8 mouse cellular contexts compared by ENCODE assay signal in genomic region chrX:73659575-73660283, GRCm38 (mm10). TPM values are rescaled to one million over a fixed set of nuclear protein-coding genes. Genes with fewer than 3 reads are reported as not detected.
DNase-seq lines count a peak whose midpoint lies in the region; ATAC-seq and TF ChIP-seq lines count a peak whose summit lies in the region.

Pnck (minus strand) TSS chrX:73660117.

- TF ChIP-seq POLR2A in heart, adult 2 months (IDR thresholded peaks at IDR 0.05; ENCODE audit: insufficient read depth, low read depth, low read length) = no peak

- peak; percentile 65 for ATAC-seq in hindbrain, embryonic 12.5 days (ENCODE audit: low FRiP score)
- ATAC-seq in limb, embryonic 15.5 days (ENCODE audit: insufficient number of reproducible peaks, low FRiP score, low TSS enrichment, low read depth) = 0 out of 2 replicates have a peak, but pooled peaks have one; percentile 27
- peak; percentile 49; the same call in 1 of the 2 replicates for ATAC-seq in stomach, embryonic 15.5 days (ENCODE audit: insufficient read depth, low FRiP score, low read depth)

- peak within 1 kb of the TSS; percentile 57 for H3K9ac ChIP-seq in heart, adult 2 months (ENCODE audit: low read depth, low read length)
- H3K9ac ChIP-seq in hindbrain, embryonic 12.5 days = peak within 1 kb of the TSS; percentile 55
- H3K9ac ChIP-seq in limb, embryonic 15.5 days = 0 out of 2 replicates have a peak within 1 kb of the TSS, but pooled peaks have one; percentile 17
- H3K9ac ChIP-seq in stomach, embryonic 15.5 days = peak within 1 kb of the TSS; percentile 12; the same call in 1 of the 2 replicates

- no peak for TF ChIP-seq CTCF in heart, adult 2 months (IDR thresholded peaks at IDR 0.05)

- intact Hi-C loops in heart, adult 2 months (cut with DNase I) = loop anchor here (5.0 kb wide), 1 partner anchor 652 kb away; no protein-coding TSS in a partner anchor
- intact Hi-C loops in heart, postnatal 36 days (cut with DNase I) = loop anchor here (5.0 kb wide), 1 partner anchor 652 kb away; no protein-coding TSS in a partner anchor

- no peak for DNase-seq in heart, adult 2 months
- DNase-seq in heart, postnatal 36 days = no peak
- no peak for DNase-seq in urinary bladder, adult 2 months (ENCODE audit: low spot score)
- no peak for DNase-seq in urinary bladder, adult 18-20 months (ENCODE audit: low spot score in 2 of 2)
- no peak for DNase-seq in natural killer cell, adult 2 months (ENCODE audit: low spot score in 2 of 2)

- TF ChIP-seq EP300 in heart, adult 2 months (IDR thresholded peaks at IDR 0.05; ENCODE audit: insufficient read depth, low read depth, low read length) = no peak

- 30% methylated on average over 44 of the region's 57 CpGs for WGBS in heart, adult 2 months
- WGBS in hindbrain, embryonic 12.5 days = 30% methylated on average over 50 of the region's 57 CpGs
- WGBS in limb, embryonic 15.5 days = 17% methylated on average over 55 of the region's 57 CpGs
- WGBS in stomach, embryonic 15.5 days = 14% methylated on average over 49 of the region's 57 CpGs

- H3K27ac ChIP-seq in heart, adult 2 months = no peak within 1 kb of the TSS; the same call in 1 of the 2 replicates
- H3K27ac ChIP-seq in hindbrain, embryonic 12.5 days = no peak within 1 kb of the TSS
- no peak within 1 kb of the TSS for H3K27ac ChIP-seq in limb, embryonic 15.5 days
- H3K27ac ChIP-seq in stomach, embryonic 15.5 days = no peak within 1 kb of the TSS

- H3K4me2 ChIP-seq in hindbrain, embryonic 12.5 days (replicated peaks) = peak within 1 kb of the TSS; percentile 62
- H3K4me2 ChIP-seq in limb, embryonic 15.5 days = peak within 1 kb of the TSS; percentile 69
- H3K4me2 ChIP-seq in stomach, embryonic 15.5 days = peak within 1 kb of the TSS; percentile 70

- peak within 1 kb of the TSS; percentile 41 for H3K4me3 ChIP-seq in heart, adult 2 months
- H3K4me3 ChIP-seq in hindbrain, embryonic 12.5 days = peak within 1 kb of the TSS; percentile 42
- peak within 1 kb of the TSS; percentile 47 for H3K4me3 ChIP-seq in limb, embryonic 15.5 days
- H3K4me3 ChIP-seq in stomach, embryonic 15.5 days (replicated peaks) = peak within 1 kb of the TSS; percentile 40

- H3K79me2 ChIP-seq in heart, adult 2 months (replicated peaks; ENCODE audit: control insufficient read depth, insufficient read depth, low read length) = no peaks in the 10 kb centered on the region

- H3K27me3 ChIP-seq in heart, adult 2 months (ENCODE audit: control insufficient read depth, insufficient read depth, low read length) = no peaks in the 10 kb centered on the region
- no peaks in the 10 kb centered on the region; the same call in 1 of the 2 replicates for H3K27me3 ChIP-seq in hindbrain, embryonic 12.5 days
- H3K27me3 ChIP-seq in limb, embryonic 15.5 days = no peaks in the 10 kb centered on the region
- no peaks in the 10 kb centered on the region for H3K27me3 ChIP-seq in stomach, embryonic 15.5 days (replicated peaks)

- H3K4me1 ChIP-seq in heart, adult 2 months (ENCODE audit: control insufficient read depth, insufficient read depth, low read length) = no peaks in the 10 kb centered on the region
- H3K4me1 ChIP-seq in hindbrain, embryonic 12.5 days = peaks cover 10% of the 10 kb centered on the region
- H3K4me1 ChIP-seq in limb, embryonic 15.5 days = no peaks in the 10 kb centered on the region
- H3K4me1 ChIP-seq in stomach, embryonic 15.5 days = no peaks in the 10 kb centered on the region

- no peaks in the 10 kb centered on the region for H3K36me3 ChIP-seq in heart, adult 2 months (ENCODE audit: control insufficient read depth, insufficient read depth, low read length)
- no peaks in the 10 kb centered on the region for H3K36me3 ChIP-seq in hindbrain, embryonic 12.5 days
- H3K36me3 ChIP-seq in limb, embryonic 15.5 days = no peaks in the 10 kb centered on the region
- no peaks in the 10 kb centered on the region for H3K36me3 ChIP-seq in stomach, embryonic 15.5 days

- H3K9me3 ChIP-seq in hindbrain, embryonic 12.5 days (replicated peaks) = no peaks in the 10 kb centered on the region
- H3K9me3 ChIP-seq in limb, embryonic 15.5 days = no peaks in the 10 kb centered on the region
- H3K9me3 ChIP-seq in stomach, embryonic 15.5 days = no peaks in the 10 kb centered on the region

RNA-seq across cellular contexts. Expression of gene Pnck, which starts in this region (rescaled TPM):
- 1 to 10 TPM; 6.5 to 8.0 TPM for total RNA-seq in heart, adult 2 months (2021)
- polyA plus RNA-seq in heart, adult 2 months (2012; rRNA removed) = 15.8 and 20.4 TPM in 2 replicates
- 1 to 10 TPM; 5.1 to 7.1 TPM for total RNA-seq in heart, postnatal 36 days (2021)
- polyA plus RNA-seq in urinary bladder, adult 2 months (2012; rRNA removed) = 159 and 178 TPM in 2 replicates
- 31.3 and 34.8 TPM in 2 replicates for polyA plus RNA-seq in hindbrain, embryonic 12.5 days (2016; fragmentation: Nextera tagmentation; extraction: Ambion mirVana)
- polyA plus RNA-seq in limb, embryonic 15.5 days (2015; fragmentation: Nextera tagmentation; extraction: Ambion mirVana) = 15.6 and 16.2 TPM in 2 replicates
- polyA plus RNA-seq in stomach, embryonic 15.5 days (2015; fragmentation: Nextera tagmentation; extraction: Ambion mirVana) = 17.7 and 20.4 TPM in 2 replicates
